Mouse (Mus musculus) frontal cortex, postnatal 14 days (tissue): ENCODE measurements around the gene Spata25.
"Not testable (repeated sequence)": the region's sequence is repeated elsewhere in the genome, so short reads cannot be mapped to it uniquely, and the experiment has no call there.

Experiments
- DNase-seq, 2 experiments: peaks; one replicate each; pipeline ENCODE4 v3.0.0; 2022; ENCODE audit warnings: low spot score in 2 of 2

The Spata25 gene

DNA sequence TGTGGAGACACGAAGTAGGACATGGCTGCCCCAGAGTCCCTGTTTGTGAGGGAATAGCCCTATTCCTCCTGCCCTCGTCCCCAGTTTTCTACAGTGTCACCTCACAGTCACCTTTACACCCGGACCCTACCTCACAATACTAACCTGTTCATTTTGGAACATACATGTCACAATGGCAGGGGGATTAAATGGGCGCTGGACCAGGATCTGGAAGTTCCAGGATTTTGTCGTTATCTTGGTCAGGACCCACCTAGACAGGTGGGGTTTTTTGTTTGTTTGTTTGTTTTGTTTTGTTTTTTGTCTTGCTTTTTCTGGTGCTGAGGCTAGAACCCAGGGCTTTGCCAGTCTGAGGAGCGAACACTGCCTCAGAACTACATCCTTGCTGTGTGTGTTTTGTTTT is at the start of gene Spata25:
Spata25 (minus strand) TSS at position 101 of the 400 bp plus-strand sequence.
- DNase-seq = no peak

- not testable (repeated sequence) for DNase-seq
Measured at GRCm38 (mm10) chr2:164877376-164878215, 49.3 kb upstream of the Spata25 start.

DNA sequence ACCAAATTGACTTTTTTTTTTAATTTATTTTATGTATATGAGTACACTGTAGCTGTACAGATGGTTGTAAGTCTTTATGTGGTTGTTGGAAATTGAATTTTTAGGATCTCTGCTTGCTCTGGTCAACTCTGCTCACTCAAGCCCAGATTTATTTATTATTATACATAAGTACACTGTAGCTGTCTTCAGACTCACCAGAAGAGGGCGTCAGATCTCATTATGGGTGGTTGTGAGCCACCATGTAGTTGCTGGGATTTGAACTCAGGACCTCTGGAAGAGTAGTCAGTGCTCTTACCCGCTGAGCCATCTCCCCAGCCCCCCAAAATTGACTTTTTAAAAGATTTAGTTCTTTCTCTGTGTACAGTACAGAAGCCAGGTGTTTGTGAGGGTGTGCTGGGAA is 47.3 kb upstream of the Spata25 start:
- not testable (repeated sequence) for DNase-seq

DNA sequence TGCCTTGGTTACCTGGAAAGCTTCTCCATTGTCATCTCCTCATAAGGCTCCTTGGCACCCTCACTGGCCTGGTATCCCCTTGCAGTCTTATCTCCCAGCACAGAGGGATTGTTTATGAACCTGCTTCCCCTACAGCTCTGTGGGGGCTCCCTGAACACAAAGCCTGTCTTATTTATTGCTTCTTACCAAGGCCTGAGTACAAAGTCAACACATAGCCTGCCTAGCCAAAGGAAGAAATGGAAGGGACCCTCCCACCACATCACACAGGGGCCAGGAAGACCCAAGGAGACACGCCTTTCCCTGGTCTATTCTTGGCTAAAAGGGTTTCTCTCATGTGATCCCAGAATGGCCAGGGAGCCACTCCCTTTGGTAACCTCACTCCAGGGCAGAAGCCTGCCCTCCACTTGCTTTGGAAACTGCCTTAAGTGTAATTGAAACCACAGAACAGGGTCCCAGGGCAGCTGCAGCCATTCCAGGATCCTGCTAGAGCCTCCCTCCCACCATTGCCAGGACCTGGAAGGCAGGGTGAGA is 46.0 kb upstream of the Spata25 start:
- no peak for DNase-seq

DNA sequence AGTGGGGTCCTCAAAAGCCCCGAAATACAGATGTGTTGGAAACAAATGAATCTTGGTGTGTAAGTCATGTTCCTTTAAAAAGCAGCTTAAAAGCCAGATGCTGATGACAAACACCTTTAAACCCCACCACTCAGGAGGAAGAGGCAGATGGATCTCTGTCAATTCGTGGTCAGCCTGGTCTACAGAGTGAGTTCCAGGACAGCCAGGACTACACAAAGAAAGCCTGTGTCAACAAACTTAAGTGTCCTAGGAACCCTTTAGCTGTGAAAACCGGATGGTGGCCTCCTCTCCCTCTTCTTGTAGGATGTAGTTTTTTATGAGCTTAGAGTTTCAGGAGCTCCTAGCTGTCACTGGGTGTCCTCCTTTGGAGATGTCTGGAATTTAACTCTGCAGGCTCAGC is 45.3 kb upstream of the Spata25 start:
- no peak for DNase-seq

- no peak for DNase-seq
Measured at GRCm38 (mm10) chr2:164871602-164872303, 43.4 kb upstream of the Spata25 start.

DNA sequence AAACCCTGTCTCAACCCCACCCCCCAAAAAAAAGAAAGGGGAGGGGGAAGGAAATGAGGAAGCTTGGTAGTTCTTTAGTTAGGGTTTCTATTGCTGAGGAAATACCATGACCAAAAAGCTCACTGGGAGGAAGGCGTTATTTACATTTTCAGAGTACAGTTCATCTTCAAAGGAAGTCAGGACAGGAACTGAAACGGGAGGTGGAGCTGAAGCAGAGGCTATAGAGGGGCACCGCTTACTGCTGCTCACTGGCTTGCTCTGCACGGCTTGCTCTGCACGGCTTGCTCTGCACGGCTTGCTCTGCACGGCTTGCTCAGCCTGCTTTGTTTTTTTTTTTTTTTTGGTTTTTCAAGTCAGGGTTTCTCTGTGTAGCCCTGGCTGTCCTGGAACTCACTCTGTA is 40.2 kb upstream of the Spata25 start:
- DNase-seq = no peak

DNA sequence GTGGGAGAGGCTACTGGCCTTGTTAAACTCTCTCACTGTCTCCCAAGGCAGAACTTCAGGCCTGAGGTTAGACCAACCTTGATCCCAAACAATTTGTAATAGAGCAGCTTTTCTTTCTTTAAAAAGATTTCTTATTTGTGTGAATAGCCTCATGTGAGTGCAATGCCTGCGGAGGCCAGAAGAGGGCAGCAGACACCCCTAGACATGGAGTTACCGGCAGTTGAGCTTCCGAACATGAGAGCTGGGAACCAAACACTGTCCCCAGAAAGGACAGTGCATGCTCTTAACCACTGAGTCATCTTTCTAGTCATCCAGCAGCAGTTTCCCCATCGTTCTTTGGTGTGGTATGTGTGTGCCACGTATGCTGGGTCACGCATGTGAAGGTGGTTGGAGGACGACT is 39.2 kb upstream of the Spata25 start:
- no peak for DNase-seq

- no peak for DNase-seq
Measured at GRCm38 (mm10) chr2:164866741-164867551, 38.6 kb upstream of the Spata25 start.

- DNase-seq = no peak
Measured at GRCm38 (mm10) chr2:164864593-164864992, 36.3 kb upstream of the Spata25 start.

DNA sequence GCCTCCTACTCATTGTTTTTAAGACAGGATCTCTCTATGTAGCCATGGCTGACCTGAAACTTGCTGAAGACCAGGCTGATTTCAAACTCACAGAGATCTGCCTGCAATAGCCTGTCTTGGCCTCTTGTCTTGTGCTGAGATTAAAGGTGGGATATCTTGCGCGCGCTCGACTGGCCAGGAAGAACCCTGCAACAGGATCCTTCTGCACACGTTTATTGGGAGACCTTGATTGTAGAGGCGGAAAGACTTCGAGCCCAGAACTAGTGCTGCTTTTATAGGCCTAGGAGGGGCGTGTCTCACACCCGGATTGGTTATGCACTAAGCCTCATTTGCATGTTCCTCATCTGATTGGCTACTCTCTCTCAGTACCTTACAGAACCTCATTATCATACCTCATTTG is 35.1 kb upstream of the Spata25 start:
- not testable (repeated sequence) for DNase-seq

DNA sequence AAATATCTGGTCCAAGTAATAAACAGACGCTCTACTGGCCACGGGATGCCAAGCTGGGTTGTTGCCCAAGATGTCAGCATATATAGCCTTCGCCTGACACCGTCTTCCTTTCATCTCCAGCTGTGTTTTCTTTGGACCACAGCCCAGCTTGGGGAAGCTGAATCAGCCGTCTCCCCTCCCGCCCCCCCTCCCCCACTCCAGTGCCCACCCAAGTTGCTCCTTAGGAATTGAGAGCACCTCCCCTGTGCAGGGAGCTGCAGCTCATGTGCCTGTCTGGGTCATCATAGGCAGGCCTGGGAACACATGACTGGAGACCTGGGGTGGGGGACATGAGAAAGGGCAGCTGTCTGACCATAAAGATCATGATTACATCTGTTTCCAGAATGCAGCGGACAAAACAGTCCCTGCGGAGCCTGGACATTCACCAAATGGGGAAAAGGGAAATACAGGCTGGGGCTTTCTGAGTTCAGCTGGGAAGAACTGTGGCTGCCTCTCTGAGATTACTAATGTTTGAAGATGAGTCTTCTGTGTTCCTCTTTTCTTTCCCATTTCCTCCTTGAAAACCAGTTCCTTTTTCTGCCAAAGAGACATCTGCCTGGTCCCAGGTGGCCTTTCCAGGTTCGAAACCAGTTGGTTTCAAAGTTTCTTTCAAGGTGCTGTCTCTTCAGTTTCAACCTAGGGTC is 34.0 kb upstream of the Spata25 start:
- DNase-seq = no peak

DNA sequence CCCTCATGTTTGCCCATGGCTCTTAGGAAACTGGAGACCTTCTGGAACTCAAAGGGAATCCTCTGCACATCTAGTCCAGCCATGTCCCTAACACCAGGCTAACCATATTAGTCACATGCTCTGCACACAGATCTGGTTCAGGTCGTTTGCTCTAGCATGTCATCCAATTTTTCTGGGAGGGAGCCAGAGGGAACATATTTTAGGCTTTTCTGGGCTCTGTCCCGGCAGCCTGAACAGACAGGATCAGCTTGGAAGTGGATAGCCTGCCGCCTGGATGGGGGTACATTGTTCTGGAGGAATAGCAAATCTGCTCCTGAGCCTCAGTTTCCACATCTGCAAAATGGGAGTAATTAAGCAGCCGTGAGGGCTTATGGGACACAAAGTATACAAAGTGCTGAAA is 32.8 kb upstream of the Spata25 start:
- no peak for DNase-seq

- DNase-seq = no peak
Measured at GRCm38 (mm10) chr2:164859640-164860432, 31.5 kb upstream of the Spata25 start.

DNA sequence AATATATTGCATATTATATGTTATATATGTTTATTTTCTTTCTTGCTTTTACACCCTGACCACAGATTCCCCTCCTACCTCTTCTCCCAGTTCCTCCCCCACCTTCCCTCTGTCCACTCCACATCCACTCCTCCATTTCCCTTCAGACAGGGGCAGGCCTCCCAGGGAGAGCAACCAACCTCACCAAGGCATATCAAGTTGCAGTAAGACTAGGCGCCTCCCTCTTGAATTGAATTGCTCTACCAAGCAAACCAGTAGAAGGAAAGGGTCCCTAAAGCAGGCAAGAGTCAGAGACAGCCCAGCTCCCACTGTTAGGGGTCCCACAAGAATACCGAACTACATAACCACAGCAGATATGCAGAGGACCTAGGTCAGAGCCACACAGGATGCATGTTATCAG is 30.8 kb upstream of the Spata25 start:
- DNase-seq = no peak

DNA sequence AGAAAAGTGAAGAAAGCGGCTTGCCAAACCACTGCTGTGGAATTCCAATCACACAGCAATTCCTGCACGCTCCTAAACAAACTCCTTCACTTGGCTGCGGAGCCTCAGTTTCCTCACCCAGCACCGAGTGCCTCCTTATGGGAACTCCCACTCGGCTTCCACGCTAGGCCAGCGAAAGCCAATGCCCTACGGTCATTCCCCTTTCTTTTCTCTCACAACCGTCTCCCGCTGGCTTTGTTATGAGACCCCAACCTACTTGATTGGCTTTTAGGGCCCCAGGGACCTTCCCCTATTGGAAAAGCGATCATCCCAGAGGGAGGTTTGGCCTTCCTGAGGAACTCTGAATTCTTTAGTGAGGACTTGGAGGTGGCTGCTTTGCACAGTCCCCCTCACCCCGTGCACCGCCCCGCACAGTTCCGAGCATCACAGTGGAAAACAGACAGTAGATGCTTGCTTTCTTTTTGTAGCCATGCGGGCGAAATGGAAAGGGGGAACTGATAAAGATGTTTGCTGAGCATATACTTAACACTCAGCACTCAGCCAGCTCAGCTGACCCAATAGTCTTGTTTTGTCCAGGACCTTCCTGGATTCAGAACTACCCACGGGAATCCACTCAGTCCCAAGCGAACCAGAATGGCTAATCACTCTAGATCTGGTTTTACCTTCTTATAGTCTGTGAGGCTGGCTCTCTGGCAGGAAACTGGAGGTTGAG is 29.7 kb upstream of the Spata25 start:
- no peak for DNase-seq

GRCm38 (mm10) chr2:164857101-164857821 is 28.9 kb upstream of the Spata25 start, which contains the start of gene Pltp:
Pltp (minus strand) TSS chr2:164857711.
- DNase-seq = no peak

DNA sequence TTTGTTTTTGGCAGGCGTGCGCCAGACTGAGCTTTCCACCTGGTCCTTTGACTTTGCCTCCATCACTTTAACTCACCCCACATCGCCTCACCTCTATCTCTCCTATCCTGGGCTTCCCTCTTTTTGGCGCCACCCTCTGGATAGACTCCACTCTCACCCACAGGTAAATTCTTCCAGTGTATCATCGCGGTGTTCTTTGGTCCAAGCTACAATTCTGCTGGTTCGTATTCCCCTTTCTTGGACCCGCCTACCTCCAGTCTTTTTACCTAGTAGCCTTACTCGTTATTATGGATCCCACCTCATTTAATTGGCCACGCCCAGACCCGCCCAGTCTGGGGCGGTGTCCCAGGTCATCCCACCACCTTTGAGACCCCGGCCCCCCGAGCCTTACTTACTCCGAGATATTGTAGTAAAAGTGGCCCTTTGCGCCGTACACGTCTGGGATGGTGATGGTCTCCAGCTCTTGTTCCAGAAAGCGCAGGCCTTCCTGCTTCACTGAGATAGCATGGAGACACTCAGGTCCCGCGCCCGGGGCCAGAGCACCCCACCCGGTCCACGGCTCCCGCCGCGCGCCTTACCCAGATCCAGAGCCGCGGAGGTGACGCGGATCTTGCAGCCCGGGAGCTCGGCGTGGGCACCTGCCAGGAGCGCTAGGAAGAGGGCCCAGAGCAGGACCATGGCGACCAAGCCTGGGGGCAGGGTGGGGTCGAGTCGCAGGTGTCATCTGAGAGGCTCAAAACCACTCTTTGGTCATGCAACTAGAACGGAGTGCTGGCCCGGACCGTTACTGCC is 28.2 kb upstream of the Spata25 start:
- no peak for DNase-seq
